Mouse (Mus musculus) heart, postnatal 10 days (tissue): Measurements from ENCODE around the gene Gpbp1. TPM values are rescaled to one million over a fixed set of nuclear protein-coding genes. Genes with fewer than 3 reads are reported as not detected.

Source experiments
- DNase-seq, 2 experiments: peaks; one replicate each; pipeline ENCODE4 v3.0.0; 2021
- intact Hi-C: fragments of 180-260 bp; cut with DNase I; formaldehyde crosslinking; loops from one replicate; pipeline ENCODE4 v1.15.1; 2025
- total RNA-seq, 2 experiments: library from RNA; stranded (reverse); gene quantifications; 2 replicates each; pipeline ENCODE4 v1.2.3; 2021

Gene Gpbp1
- total RNA-seq, 2 experiments from 2014 or later = 50.0 to 50.2 TPM

GRCm38 (mm10) chr13:111470562-111471237 lies 19.2 kb downstream of the Gpbp1 start:
- intact Hi-C loops = no loop called here
- no peak for DNase-seq

GRCm38 (mm10) chr13:111467350-111467749 lies 22.6 kb downstream of the Gpbp1 start:
- intact Hi-C loops = no loop called here

GRCm38 (mm10) chr13:111461424-111461823 lies 28.5 kb downstream of the Gpbp1 start:
- DNase-seq = peak in 1 of 2 experiments; percentile 35
- intact Hi-C loops = loop anchor here (1.0 to 5.0 kb wide), 4 partner anchors 71 to 806 kb away; no protein-coding TSS in a partner anchor

More at GRCm38 (mm10) chr13:111467350-111467749, 22.6 kb downstream of the Gpbp1 start:
- DNase-seq = no peak

GRCm38 (mm10) chr13:111456790-111457189 lies 33.1 kb downstream of the Gpbp1 start:
- DNase-seq = no peak
- intact Hi-C loops = no loop called here

- no peak for DNase-seq
- intact Hi-C loops = no loop called here
These were observed 45.6 kb downstream of the Gpbp1 start for GRCm38 (mm10) chr13:111444325-111444724.

GRCm38 (mm10) chr13:111431174-111431573 lies 58.7 kb downstream of the Gpbp1 start:
- intact Hi-C loops = no loop called here
- no peak for DNase-seq

- DNase-seq = no peak
- intact Hi-C loops = no loop called here
These were observed 68.6 kb downstream of the Gpbp1 start for GRCm38 (mm10) chr13:111421330-111421729.

GRCm38 (mm10) chr13:111418087-111418486 lies 71.8 kb downstream of the Gpbp1 start:
- intact Hi-C loops = loop anchor here (10.0 kb wide), 1 partner anchor 553 kb away; no protein-coding TSS in a partner anchor
- DNase-seq = no peak

GRCm38 (mm10) chr13:111413156-111413555 lies 76.8 kb downstream of the Gpbp1 start:
- DNase-seq = peak; percentile 66 to 81
- intact Hi-C loops = loop anchor here (5.0 to 10.0 kb wide), 2 partner anchors 548 to 1351 kb away; no protein-coding TSS in a partner anchor

GRCm38 (mm10) chr13:111410831-111411230 lies 79.1 kb downstream of the Gpbp1 start:
- intact Hi-C loops = loop anchor here (1.0 to 10.0 kb wide), 5 partner anchors 173 to 1349 kb away; no protein-coding TSS in a partner anchor
- peak; percentile 46 to 61 for DNase-seq

- intact Hi-C loops = no loop called here
These were observed 83.0 kb downstream of the Gpbp1 start for GRCm38 (mm10) chr13:111406859-111407389.

GRCm38 (mm10) chr13:111405956-111406355 lies 84.0 kb downstream of the Gpbp1 start:
- intact Hi-C loops = no loop called here

More at GRCm38 (mm10) chr13:111406859-111407389, 83.0 kb downstream of the Gpbp1 start:
- DNase-seq = no peak

GRCm38 (mm10) chr13:111397600-111398151 lies 92.2 kb downstream of the Gpbp1 start:
- no peak for DNase-seq
- intact Hi-C loops = no loop called here

More at GRCm38 (mm10) chr13:111405956-111406355, 84.0 kb downstream of the Gpbp1 start:
- DNase-seq = no peak

GRCm38 (mm10) chr13:111397061-111397460 lies 92.8 kb downstream of the Gpbp1 start:
- no peak for DNase-seq
- intact Hi-C loops = no loop called here

- intact Hi-C loops = no loop called here
These were observed 94.4 kb downstream of the Gpbp1 start for GRCm38 (mm10) chr13:111395528-111395927.

GRCm38 (mm10) chr13:111394904-111395303 lies 95.0 kb downstream of the Gpbp1 start:
- intact Hi-C loops = no loop called here
- DNase-seq = no peak

More at GRCm38 (mm10) chr13:111395528-111395927, 94.4 kb downstream of the Gpbp1 start:
- DNase-seq = no peak

- no peak for DNase-seq
- intact Hi-C loops = no loop called here
These were observed 95.6 kb downstream of the Gpbp1 start for GRCm38 (mm10) chr13:111394341-111394740.

- intact Hi-C loops = no loop called here
- no peak for DNase-seq
These were observed 96.5 kb downstream of the Gpbp1 start for GRCm38 (mm10) chr13:111393426-111393825.

GRCm38 (mm10) chr13:111391426-111391825 lies 98.5 kb downstream of the Gpbp1 start:
- intact Hi-C loops = no loop called here
- DNase-seq = no peak

GRCm38 (mm10) chr13:111391011-111391410 lies 98.9 kb downstream of the Gpbp1 start:
- no peak for DNase-seq

More at GRCm38 (mm10) chr13:111391011-111391410, 98.9 kb downstream of the Gpbp1 start:
- intact Hi-C loops = no loop called here
